Mouse (Mus musculus) intestine, embryonic 14.5 days (tissue): ENCODE measurements around the gene Rnf31. TPM values are rescaled to one million over a fixed set of nuclear protein-coding genes. Genes with fewer than 3 reads are reported as not detected.

Experiments
- ATAC-seq: fragments of 200-750 bp; cut with Nextera tagmentation; replicated peaks from 2 replicates; pipeline ENCODE4 v1.8.0; 2017; ENCODE audit warnings: low read depth, moderate number of reproducible peaks, moderate TSS enrichment, moderate library complexity; ENCODE audit not compliant: low FRiP score, low TSS enrichment
- DNase-seq: peaks from one replicate; pipeline ENCODE4 v3.0.0-alpha.2; 2018; ENCODE audit warnings: low spot score
- H3K27ac ChIP-seq: fragments of 300-500 bp; sonication (generic); 2 replicates; pipeline ENCODE4 v1.5.1; 2014; ENCODE audit warnings: low read depth, mild to moderate bottlenecking, control low read depth
- H3K27me3 ChIP-seq: fragments of 300-500 bp; sonication (generic); replicated peaks from 2 replicates; pipeline ENCODE4 v1.6.1; 2014; ENCODE audit warnings: low read length, control low read depth; ENCODE audit not compliant: control insufficient read depth, insufficient read depth
- H3K36me3 ChIP-seq: fragments of 300-500 bp; sonication (generic); 2 replicates; pipeline ENCODE4 v1.6.1; 2014; ENCODE audit warnings: low read length, control low read depth; ENCODE audit not compliant: control insufficient read depth, insufficient read depth
- H3K4me1 ChIP-seq: fragments of 300-500 bp; sonication (generic); replicated peaks from 2 replicates; pipeline ENCODE4 v1.6.1; 2014; ENCODE audit warnings: low read length, control low read depth, mixed read lengths; ENCODE audit not compliant: control insufficient read depth, insufficient read depth
- H3K4me2 ChIP-seq: fragments of 300-500 bp; sonication (generic); 2 replicates; pipeline ENCODE4 v1.6.1; 2014; ENCODE audit warnings: low read length
- H3K4me3 ChIP-seq: fragments of 300-500 bp; sonication (generic); 2 replicates; pipeline ENCODE4 v1.5.1; 2014; ENCODE audit warnings: low read depth, low read length, control low read depth, mixed read lengths
- H3K9ac ChIP-seq: fragments of 300-500 bp; sonication (generic); 2 replicates; pipeline ENCODE4 v1.6.1; 2014; ENCODE audit warnings: mild to moderate bottlenecking, low read length
- H3K9me3 ChIP-seq: fragments of 300-500 bp; sonication (generic); 2 replicates; pipeline ENCODE4 v1.6.1; 2016; ENCODE audit warnings: low read length, control low read depth; ENCODE audit not compliant: control insufficient read depth
- WGBS: fragments of 180-500 bp; shearing (Covaris S2); extraction: QIAGEN DNeasy Blood & Tissue Kit; methylation state at CpG from one replicate; pipeline ENCODE4 v1.1.7; 2014; 5-methylcytosine and 5-hydroxymethylcytosine counted together
- polyA plus RNA-seq: library from polyadenylated mRNA; unstranded; fragments of >200 nt; fragmentation: Nextera tagmentation; extraction: Ambion mirVana; gene quantifications from 2 replicates; pipeline ENCODE4 v1.2.1, GENCODE M21; 2014

Gene Rnf31
- polyA plus RNA-seq, 1 experiment from 2014 or later: 15.9 TPM

DNA sequence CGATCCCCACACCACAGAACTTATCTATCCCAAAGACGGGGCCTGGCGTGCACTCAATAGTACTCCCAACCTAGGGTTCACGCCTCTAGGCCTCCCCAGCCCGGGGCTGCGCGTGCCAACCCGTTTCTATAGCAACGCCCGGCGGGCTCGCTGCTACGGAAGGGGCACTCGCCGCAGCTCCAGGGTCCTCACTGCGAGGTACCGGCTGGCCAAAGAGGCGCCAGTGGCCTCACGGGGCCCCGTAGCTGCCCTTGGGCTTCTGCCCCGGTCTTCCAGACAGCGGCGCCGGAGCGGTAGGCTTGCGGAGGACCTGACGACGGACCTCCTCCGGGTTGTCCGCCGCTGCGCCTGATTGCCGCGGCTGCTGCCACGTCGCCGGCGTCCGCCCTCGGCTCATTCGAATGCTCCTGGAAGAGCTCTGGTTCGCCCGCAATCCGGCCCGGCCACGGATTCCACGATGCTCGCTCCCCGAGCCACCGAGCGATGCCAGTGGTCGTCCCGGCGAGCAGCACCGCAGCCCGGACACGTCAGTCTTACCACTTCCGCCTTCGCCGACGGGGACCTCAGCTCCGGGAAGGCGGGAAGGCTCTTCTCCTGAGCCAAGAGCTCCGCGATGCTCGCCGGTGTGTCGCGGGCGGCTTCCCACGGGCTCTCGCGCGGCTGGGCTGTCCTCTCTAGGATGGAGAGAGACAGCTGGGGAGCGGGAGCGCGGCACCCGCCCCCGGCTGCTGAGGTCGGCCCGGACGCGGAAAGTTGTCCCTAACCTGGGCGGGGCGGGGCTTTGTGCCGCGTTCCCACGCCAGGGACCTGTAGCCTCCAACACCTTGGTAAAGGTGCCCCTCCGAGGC, 51.8 kb downstream of the Rnf31 start, which contains the start of gene Tm9sf1:
Gene Tm9sf1, minus strand, starts transcription at position 747 of the 848 bp plus-strand sequence.
- Histone ChIP-seq H3K36me3 (peaks cover 43% of the 10 kb centered on the region), H3K9me3 (no peaks in the 10 kb centered on the region), H3K4me1 (peaks cover 19% of the 10 kb centered on the region), H3K9ac (peak within 1 kb of the TSS; percentile 96), H3K27me3 (no peaks in the 10 kb centered on the region), H3K27ac (peak within 1 kb of the TSS; percentile 96), H3K4me2 (peak within 1 kb of the TSS; percentile 88), H3K4me3 (peak within 1 kb of the TSS; percentile 97)
- under 1% methylated on average over 81 of the region's 89 CpGs for WGBS
- ATAC-seq: peak; percentile 87
- peak; percentile 96 for DNase-seq

DNA sequence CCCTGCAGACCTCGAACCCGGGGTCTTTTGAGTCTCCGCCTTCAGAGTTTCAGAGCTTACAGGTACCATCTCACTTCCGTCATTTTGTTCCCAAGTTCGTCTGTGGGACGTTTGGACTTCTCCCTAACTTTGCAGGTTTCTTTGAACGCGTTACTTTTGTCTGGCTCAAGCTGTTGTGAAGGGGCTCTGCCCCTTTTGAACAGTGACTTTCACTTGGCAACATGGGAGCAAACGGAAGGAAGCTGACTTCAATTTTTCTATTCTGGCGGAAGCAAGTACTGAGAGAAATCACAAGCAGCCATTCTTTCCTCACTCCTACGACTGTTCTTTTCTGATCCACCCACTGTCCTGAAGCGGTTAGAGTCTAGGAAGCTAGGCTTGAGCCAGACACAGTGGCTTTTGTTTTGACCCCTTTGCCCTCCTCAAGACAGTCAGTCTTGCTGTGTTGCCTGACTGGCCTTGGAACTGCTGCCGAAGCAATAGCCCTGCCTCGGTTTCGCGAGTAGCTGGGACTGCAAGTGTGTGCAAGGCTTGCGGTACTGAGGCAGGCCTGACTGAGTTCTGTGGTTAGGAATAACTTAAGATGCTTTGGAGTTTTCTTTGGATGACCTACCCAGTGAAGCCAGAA, 52.9 kb downstream of the Rnf31 start:
- Histone ChIP-seq H3K27ac (peak overlapping the region; percentile 96), H3K9ac (peak overlapping the region; percentile 96), H3K9me3 (no peaks in the 10 kb centered on the region), H3K27me3 (no peaks in the 10 kb centered on the region), H3K4me1 (peaks cover 19% of the 10 kb centered on the region), H3K36me3 (peaks cover 34% of the 10 kb centered on the region), H3K4me3 (peak overlapping the region; percentile 97), H3K4me2 (peak overlapping the region; percentile 88)
- no peak for ATAC-seq
- DNase-seq: peak; percentile 56
- 22% methylated on average over 17 of the region's 17 CpGs for WGBS

DNA sequence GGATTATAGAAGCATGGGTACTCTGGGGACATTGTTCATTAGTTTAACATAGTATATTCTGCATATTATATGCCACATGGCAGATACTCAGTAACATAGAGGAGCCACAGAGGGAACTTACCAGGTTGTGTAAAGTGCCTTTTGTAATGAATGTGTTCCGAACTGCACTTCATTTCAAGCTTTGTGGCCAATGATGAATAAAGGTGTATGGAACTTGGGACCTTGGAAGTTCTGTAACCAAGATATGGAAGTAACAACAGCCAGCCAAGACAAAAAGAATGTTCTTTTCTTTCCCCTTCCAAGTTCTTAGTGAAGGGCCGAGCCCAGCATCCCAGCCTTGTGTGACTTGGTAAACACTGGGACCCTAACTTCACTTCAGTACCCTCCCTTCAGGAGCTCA, 58.4 kb downstream of the Rnf31 start, which contains the start of gene Tssk4:
Gene Tssk4, plus strand, starts transcription at position 301 of the 400 bp plus-strand sequence.
- Histone ChIP-seq H3K4me2 (no peak within 1 kb of the TSS), H3K9ac (no peak within 1 kb of the TSS), H3K36me3 (peaks cover 13% of the 10 kb centered on the region; the same call in 1 of the 2 replicates), H3K4me1 (peaks cover 6% of the 10 kb centered on the region), H3K4me3 (no peak within 1 kb of the TSS), H3K9me3 (no peaks in the 10 kb centered on the region), H3K27me3 (no peaks in the 10 kb centered on the region), H3K27ac (no peak within 1 kb of the TSS)
- no peak for ATAC-seq
- WGBS: 97% methylated on average over 2 of the region's 2 CpGs
- no peak for DNase-seq

DNA sequence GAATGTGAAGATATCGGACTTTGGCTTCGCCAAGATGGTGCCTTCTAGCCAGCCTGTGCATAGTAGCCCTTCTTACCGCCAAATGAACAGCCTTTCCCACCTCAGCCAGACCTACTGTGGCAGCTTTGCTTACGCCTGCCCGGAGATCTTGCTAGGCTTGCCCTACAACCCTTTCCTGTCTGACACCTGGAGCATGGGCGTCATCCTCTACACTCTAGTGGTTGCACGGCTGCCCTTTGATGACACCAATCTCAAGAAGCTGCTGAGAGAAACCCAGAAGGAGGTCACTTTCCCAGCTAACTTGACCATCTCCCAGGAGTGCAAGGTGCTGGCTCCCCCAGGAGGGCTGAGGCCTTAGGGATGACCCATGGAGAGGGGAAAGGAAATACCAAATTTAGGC, 60.0 kb downstream of the Rnf31 start:
- Histone ChIP-seq H3K9me3 (no peaks in the 10 kb centered on the region), H3K9ac (no peak overlapping the region), H3K27me3 (no peaks in the 10 kb centered on the region), H3K4me1 (no peaks in the 10 kb centered on the region), H3K36me3 (peaks cover 6% of the 10 kb centered on the region; the same call in 1 of the 2 replicates), H3K27ac (no peak overlapping the region), H3K4me3 (no peak overlapping the region), H3K4me2 (no peak overlapping the region)
- 88% methylated on average over 7 of the region's 7 CpGs for WGBS
- ATAC-seq (no peak), DNase-seq (no peak)

Other genes starting within 250 kb of the Rnf31 start
- 61.0 and 72.1 TPM in 2 replicates for gene Dhrs4, start 113.0 kb upstream of the Rnf31 start, polyA plus RNA-seq
- 2.5 and 3.3 TPM in 2 replicates for gene Carmil3, start 101.1 kb upstream of the Rnf31 start, polyA plus RNA-seq
- 0.37 and 0.48 TPM in 2 replicates for gene Cpne6, start 81.3 kb upstream of the Rnf31 start, polyA plus RNA-seq
- not detected in 2 replicates for gene Nrl, start 66.7 kb upstream of the Rnf31 start, polyA plus RNA-seq
- gene Pck2, start 51.4 kb upstream of the Rnf31 start, polyA plus RNA-seq: 42.8 and 47.4 TPM in 2 replicates
- 70.9 and 71.5 TPM in 2 replicates for gene Dcaf11, start 31.7 kb upstream of the Rnf31 start, polyA plus RNA-seq
- gene A730061H03Rik, start 31.3 kb upstream of the Rnf31 start, polyA plus RNA-seq: 0.64 and 0.81 TPM in 2 replicates
- 0.19 and 0.43 TPM in 2 replicates for gene Fitm1, start 16.1 kb upstream of the Rnf31 start, polyA plus RNA-seq
- gene Psme1, start 13.6 kb upstream of the Rnf31 start, polyA plus RNA-seq: 200 TPM in 2 replicates
- gene Emc9, start 6.4 kb upstream of the Rnf31 start, polyA plus RNA-seq: 6.3 and 7.0 TPM in 2 replicates
- 331 and 332 TPM in 2 replicates for gene Psme2, start 595 bp upstream of the Rnf31 start, polyA plus RNA-seq
- gene Irf9, start 11.9 kb downstream of the Rnf31 start, polyA plus RNA-seq: 8.9 and 9.1 TPM in 2 replicates
- gene Rec8, start 26.3 kb downstream of the Rnf31 start, polyA plus RNA-seq: 6.2 and 8.1 TPM in 2 replicates
- 93.6 and 95.7 TPM in 2 replicates for gene Ipo4, start 44.2 kb downstream of the Rnf31 start, polyA plus RNA-seq
- 1.6 and 1.9 TPM in 2 replicates for gene Gm49378, start 46.2 kb downstream of the Rnf31 start, polyA plus RNA-seq
- gene Tm9sf1, start 52.1 kb downstream of the Rnf31 start, polyA plus RNA-seq: 112 and 114 TPM in 2 replicates
- gene Tssk4, start 58.5 kb downstream of the Rnf31 start, polyA plus RNA-seq: 1.7 and 1.9 TPM in 2 replicates
- gene Mdp1, start 68.8 kb downstream of the Rnf31 start, polyA plus RNA-seq: 53.8 and 58.9 TPM in 2 replicates
- gene Gmpr2, start 80.2 kb downstream of the Rnf31 start, polyA plus RNA-seq: 53.5 and 62.5 TPM in 2 replicates
- 547 and 563 TPM in 2 replicates for gene Nedd8, start 80.4 kb downstream of the Rnf31 start, polyA plus RNA-seq
- 46.4 and 49.1 TPM in 2 replicates for gene Tinf2, start 90.1 kb downstream of the Rnf31 start, polyA plus RNA-seq
- gene Tgm1, start 122.2 kb downstream of the Rnf31 start, polyA plus RNA-seq: 1.3 and 1.6 TPM in 2 replicates
- 29.7 and 32.7 TPM in 2 replicates for gene Rabggta, start 130.6 kb downstream of the Rnf31 start, polyA plus RNA-seq
- 81.9 and 84.3 TPM in 2 replicates for gene Dhrs1, start 154.0 kb downstream of the Rnf31 start, polyA plus RNA-seq
- 42.8 and 45.0 TPM in 2 replicates for gene Nop9, start 154.0 kb downstream of the Rnf31 start, polyA plus RNA-seq
- gene Cideb, start 166.8 kb downstream of the Rnf31 start, polyA plus RNA-seq: 5.4 and 8.1 TPM in 2 replicates
- gene Ltb4r2, start 169.7 kb downstream of the Rnf31 start, polyA plus RNA-seq: 0.08 and 0.65 TPM in 2 replicates
- gene Ltb4r1, start 174.3 kb downstream of the Rnf31 start, polyA plus RNA-seq: 0.30 and 0.38 TPM in 2 replicates
- 5.8 and 7.2 TPM in 2 replicates for gene Adcy4, start 192.4 kb downstream of the Rnf31 start, polyA plus RNA-seq
- 48.5 and 51.7 TPM in 2 replicates for gene Ripk3, start 197.2 kb downstream of the Rnf31 start, polyA plus RNA-seq
- gene Nfatc4, start 231.4 kb downstream of the Rnf31 start, polyA plus RNA-seq: 34.3 and 37.4 TPM in 2 replicates